Mouse (Mus musculus): ENCODE measurements around the gene Zc3h7b. TPM values are rescaled to one million over a fixed set of nuclear protein-coding genes. Genes with fewer than 3 reads are reported as not detected.
A peak's percentile ranks its signal among the peaks of the same experiment; 100 is the strongest.

Gene Zc3h7b
- total RNA-seq, 2 experiments from 2014 or later: 163 to 181 TPM

DNA sequence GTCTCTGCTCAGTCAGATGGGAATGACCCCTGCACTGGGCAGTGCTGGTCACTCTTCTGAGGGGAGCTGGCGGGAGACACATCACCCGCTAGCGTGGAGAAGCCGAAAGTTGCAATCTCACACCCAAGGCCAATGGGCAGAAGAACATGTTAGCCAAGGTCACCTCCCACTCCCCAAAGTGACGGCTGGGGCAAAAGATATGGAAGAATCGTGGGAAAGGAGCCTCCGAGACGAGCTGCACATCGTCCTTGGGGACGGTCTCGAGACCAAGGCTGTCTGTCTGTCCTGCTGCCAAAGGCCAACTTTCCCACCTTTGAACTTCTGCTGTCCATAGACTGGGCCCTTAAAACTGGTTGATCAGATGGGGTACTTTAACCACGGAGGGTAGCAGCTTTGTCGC lies 42.7 kb downstream of the Zc3h7b start:
- no peak for DNase-seq (ENCODE audit: low spot score in 2 of 2)

DNA sequence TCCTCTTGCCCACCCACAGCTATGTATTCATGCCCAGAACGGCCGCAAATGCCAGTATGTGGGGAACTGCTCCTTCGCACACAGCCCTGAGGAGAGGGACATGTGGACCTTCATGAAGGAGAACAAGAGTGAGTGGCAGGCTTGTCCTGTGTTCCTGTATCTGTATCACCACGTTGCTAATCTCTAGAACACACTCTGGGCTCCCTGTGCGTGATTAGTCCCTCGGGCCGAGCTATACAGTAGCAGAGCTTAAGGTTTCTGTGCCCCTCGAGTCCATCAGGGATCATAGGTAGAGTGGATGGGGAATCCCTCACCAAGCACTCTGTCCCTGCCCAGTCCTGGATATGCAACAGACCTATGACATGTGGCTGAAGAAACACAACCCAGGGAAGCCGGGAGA lies 47.6 kb downstream of the Zc3h7b start:
- DNase-seq (ENCODE audit: low spot score in 2 of 2): no peak

- no peak for DNase-seq (ENCODE audit: low spot score in 2 of 2)
These were observed 51.4 kb downstream of the Zc3h7b start for GRCm38 (mm10) chr15:81796228-81796627.

GRCm38 (mm10) chr15:81797861-81798260 lies 53.0 kb downstream of the Zc3h7b start:
- DNase-seq (ENCODE audit: low spot score in 2 of 2): no peak

GRCm38 (mm10) chr15:81798421-81798820 lies 53.6 kb downstream of the Zc3h7b start:
- no peak for DNase-seq (ENCODE audit: low spot score in 2 of 2)

GRCm38 (mm10) chr15:81800391-81800790 lies 55.5 kb downstream of the Zc3h7b start:
- no peak for DNase-seq (ENCODE audit: low spot score in 2 of 2)

GRCm38 (mm10) chr15:81802001-81802890 lies 57.4 kb downstream of the Zc3h7b start, which contains the start of gene Tef:
TSS of gene Tef (plus strand) at chr15:81802421.
- DNase-seq (ENCODE audit: low spot score in 2 of 2): peak; percentile 100

DNA sequence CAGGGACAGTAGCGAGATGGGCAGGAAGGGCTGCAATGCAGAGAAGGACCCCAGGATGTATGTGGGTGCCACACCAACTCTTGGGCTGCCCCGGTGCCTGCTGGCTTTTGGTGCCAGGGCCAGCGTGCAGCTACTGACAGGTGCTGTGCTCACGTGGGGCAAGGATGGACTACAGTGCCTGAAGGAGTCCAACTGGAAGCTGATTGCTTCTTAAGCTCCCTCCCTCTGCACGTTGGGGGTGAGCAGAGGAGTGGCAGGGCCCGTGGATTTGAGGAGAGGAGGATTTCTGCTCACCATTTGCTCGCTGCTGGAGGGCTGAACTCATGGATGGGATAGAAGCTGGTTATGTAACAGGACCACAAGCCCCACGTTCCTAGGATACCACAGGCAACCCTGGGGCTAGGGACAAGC lies 58.1 kb downstream of the Zc3h7b start:
- DNase-seq (ENCODE audit: low spot score in 2 of 2): peak; percentile 50 to 68

- no peak for DNase-seq (ENCODE audit: low spot score in 2 of 2)
These were observed 58.6 kb downstream of the Zc3h7b start for GRCm38 (mm10) chr15:81803425-81803951.

DNA sequence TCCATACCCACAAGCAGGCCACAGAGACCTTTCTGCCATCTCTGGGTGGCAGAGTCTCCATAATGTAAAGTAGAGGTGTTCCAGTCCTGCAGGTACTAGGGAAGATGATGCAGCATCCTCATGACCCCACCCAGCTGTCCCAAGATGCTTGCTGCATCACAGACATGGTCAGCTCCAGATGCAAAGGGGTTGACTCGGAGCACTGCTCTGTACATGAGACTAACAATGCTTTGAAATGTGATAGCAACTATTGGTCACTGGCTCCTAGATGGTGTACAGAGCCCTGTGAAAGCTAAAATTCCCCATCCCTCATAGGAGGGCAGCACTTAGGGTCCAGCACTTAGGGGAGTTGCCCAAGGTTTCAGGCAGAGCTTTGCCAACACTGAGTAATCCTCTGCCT lies 59.3 kb downstream of the Zc3h7b start:
- no peak for DNase-seq (ENCODE audit: low spot score in 2 of 2)

DNA sequence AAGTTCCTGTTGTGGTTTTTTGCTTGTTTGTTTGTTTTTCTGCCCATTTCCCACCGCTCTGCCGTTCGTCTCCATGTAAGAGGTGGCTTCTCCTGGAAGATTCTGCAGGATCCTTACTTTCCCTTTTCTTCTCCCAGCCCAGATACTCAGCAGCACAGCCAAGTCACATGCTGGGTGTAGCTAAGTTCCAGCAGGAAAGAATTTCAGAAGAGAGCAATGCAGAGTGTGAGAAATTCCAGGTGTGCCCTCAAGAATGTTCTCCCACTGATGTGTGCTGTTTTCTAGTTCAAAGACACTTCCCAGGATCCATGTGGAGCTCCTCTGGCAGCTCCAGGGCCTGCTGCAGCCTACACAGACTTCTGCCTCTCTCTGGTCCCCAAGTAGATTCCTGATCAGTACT lies 60.0 kb downstream of the Zc3h7b start:
- DNase-seq (ENCODE audit: low spot score in 2 of 2): no peak

- DNase-seq (ENCODE audit: low spot score in 2 of 2): no peak
These were observed 60.8 kb downstream of the Zc3h7b start for GRCm38 (mm10) chr15:81805624-81806023.

GRCm38 (mm10) chr15:81806621-81807404 lies 62.0 kb downstream of the Zc3h7b start:
- no peak for DNase-seq (ENCODE audit: low spot score in 2 of 2)

GRCm38 (mm10) chr15:81808799-81809198 lies 63.9 kb downstream of the Zc3h7b start:
- DNase-seq (ENCODE audit: low spot score in 2 of 2): no peak

GRCm38 (mm10) chr15:81809550-81809949 lies 64.7 kb downstream of the Zc3h7b start:
- no peak for DNase-seq (ENCODE audit: low spot score in 2 of 2)

DNA sequence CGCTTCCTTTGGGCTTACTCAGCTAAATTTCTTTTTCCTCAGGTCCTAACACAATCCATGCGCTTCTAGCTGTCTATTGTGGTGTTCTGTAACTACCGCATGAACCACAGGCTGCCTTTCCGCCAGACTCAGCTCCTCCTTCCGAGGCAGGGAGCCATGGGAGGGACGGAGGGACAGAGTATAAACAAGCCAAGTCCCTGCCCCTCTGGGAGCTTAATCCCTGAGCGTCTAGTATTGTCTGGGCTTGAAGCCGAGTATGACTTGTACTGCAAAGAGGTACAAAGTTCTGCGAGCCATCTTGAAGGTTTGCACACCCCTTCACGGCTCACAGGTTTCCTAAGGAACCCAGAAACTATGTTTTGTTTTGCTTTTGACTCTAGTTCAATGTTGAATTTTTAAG lies 65.3 kb downstream of the Zc3h7b start:
- DNase-seq (ENCODE audit: low spot score in 2 of 2): peak; percentile 63 to 70

DNA sequence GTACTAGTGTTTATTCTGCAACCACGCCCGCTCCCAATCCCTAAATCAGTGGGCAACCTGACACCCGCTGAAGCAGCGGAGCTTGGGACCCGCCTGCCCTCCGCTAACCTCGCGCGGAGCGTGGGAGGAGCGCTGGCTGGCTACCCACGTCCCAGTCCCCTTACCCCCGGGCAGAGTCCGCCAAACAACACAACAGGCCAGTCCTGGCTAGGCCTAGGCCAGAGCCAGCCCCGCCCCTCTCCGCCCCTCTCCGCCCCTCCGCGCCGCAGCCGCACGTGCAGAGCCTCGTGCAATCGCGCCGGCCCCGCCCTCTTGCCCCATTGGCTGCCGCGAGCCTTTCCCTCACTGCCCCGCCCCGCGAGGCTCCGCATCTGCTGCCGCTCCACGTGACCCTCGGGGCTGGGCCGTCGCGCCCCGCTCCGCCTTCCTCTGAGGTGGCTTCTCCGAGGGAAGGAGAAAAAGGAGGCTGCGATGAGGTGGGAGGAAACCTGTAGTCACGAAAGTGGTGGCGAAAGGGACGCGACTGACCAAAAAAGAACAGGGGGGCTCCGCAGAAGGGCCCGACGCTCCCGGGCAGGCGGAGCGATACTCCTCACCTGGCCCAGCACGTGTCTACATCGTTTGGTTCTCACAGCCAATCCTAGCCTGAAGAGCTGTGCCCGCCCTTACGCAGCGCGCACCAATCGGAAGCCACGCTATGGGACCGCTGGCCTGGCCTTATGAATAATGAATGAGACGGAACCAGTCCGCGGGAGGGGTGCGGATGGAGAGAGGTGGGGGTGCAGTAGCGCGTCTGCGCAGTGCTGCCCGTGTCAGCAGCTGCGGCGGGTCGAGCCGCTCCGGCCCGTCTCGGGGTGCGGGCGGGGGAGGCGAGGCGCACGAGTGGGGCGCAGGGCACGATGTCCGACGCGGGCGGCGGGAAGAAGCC lies 66.1 kb downstream of the Zc3h7b start:
- DNase-seq (ENCODE audit: low spot score in 2 of 2): peak; percentile 93 to 97

DNA sequence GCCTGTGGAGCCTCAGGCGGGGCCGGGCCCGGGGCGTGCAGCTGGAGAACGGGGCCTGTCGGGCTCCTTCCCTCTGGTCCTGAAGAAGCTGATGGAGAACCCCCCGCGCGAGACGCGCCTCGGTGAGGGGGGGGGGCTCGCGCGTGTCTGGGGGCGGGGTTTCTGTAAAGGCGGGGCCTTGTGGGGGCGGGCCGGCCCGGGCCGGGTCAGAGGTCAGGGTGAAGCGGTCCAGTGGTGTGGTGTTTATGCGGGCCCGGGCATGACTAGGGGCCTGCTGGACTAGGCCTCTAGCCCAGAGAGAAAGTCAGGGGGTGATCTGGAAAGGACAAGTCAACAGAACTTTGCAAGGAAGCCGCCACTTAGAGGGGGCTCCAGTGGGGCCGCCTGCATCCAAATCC lies 66.7 kb downstream of the Zc3h7b start:
- peak in 1 of 2 experiments; percentile 42 for DNase-seq (ENCODE audit: low spot score in 2 of 2)

GRCm38 (mm10) chr15:81812287-81812686 lies 67.4 kb downstream of the Zc3h7b start:
- DNase-seq (ENCODE audit: low spot score in 2 of 2): no peak

- DNase-seq (ENCODE audit: low spot score in 2 of 2): no peak
These were observed 68.1 kb downstream of the Zc3h7b start for GRCm38 (mm10) chr15:81812696-81813631.

All from left cerebral cortex, adult 18-20 months (tissue).